Mouse (Mus musculus) telencephalon, adult 2 months (tissue): ENCODE data around the gene Notch1.

Experiments used
- DNase-seq: peaks from one replicate; pipeline ENCODE4 v3.0.0-alpha.2; 2011; ENCODE audit warnings: low read depth, low spot score

Notch1 gene

GRCm38 (mm10) chr2:26500599-26501370 is 15.7 kb downstream of the Notch1 start:
- no peak for DNase-seq

- DNase-seq = no peak
Measured at GRCm38 (mm10) chr2:26500027-26500598, 16.4 kb downstream of the Notch1 start.

- DNase-seq = no peak
Measured at GRCm38 (mm10) chr2:26498694-26499093, 17.8 kb downstream of the Notch1 start.

- no peak for DNase-seq
Measured at GRCm38 (mm10) chr2:26497861-26498533, 18.5 kb downstream of the Notch1 start.

- no peak for DNase-seq
Measured at GRCm38 (mm10) chr2:26496451-26496850, 20.0 kb downstream of the Notch1 start.

GRCm38 (mm10) chr2:26495701-26496100 is 20.8 kb downstream of the Notch1 start:
- no peak for DNase-seq

GRCm38 (mm10) chr2:26494991-26495390 is 21.5 kb downstream of the Notch1 start:
- DNase-seq = no peak

- no peak for DNase-seq
Measured at GRCm38 (mm10) chr2:26494396-26494795, 22.1 kb downstream of the Notch1 start.

GRCm38 (mm10) chr2:26493021-26493781 is 23.3 kb downstream of the Notch1 start:
- DNase-seq = no peak

- DNase-seq = no peak
Measured at GRCm38 (mm10) chr2:26490760-26491301, 25.6 kb downstream of the Notch1 start.

- DNase-seq = no peak
Measured at GRCm38 (mm10) chr2:26488535-26489135, 27.8 kb downstream of the Notch1 start.

GRCm38 (mm10) chr2:26487322-26488021 is 29.0 kb downstream of the Notch1 start:
- no peak for DNase-seq

- no peak for DNase-seq
Measured at GRCm38 (mm10) chr2:26486835-26487321, 29.6 kb downstream of the Notch1 start.

- DNase-seq = no peak
Measured at GRCm38 (mm10) chr2:26486264-26486810, 30.1 kb downstream of the Notch1 start.

GRCm38 (mm10) chr2:26485710-26486109 is 30.8 kb downstream of the Notch1 start:
- DNase-seq = no peak

GRCm38 (mm10) chr2:26485278-26485677 is 31.2 kb downstream of the Notch1 start:
- DNase-seq = no peak

GRCm38 (mm10) chr2:26484169-26484568 is 32.3 kb downstream of the Notch1 start:
- DNase-seq = no peak

- DNase-seq = no peak
Measured at GRCm38 (mm10) chr2:26483230-26483869, 33.1 kb downstream of the Notch1 start.

- no peak for DNase-seq
Measured at GRCm38 (mm10) chr2:26482824-26483223, 33.6 kb downstream of the Notch1 start.
